Comparison of ENCODE assay signal across 11 mouse cellular contexts in genomic region chr4:97482701-97483246, GRCm38 (mm10).
DNase-seq lines count a peak whose midpoint lies in the region; ATAC-seq and TF ChIP-seq lines count a peak whose summit lies in the region.
"Had no signal": no experiment of that assay in that cellular context is flagged by ENCODE, and none has a peak within 500 bp of the region (broad histone marks: within the 10 kb centered on the region; RNA-seq: fewer than 3 reads in every experiment).

No protein-coding gene starts in this region.

- H3K36me3 ChIP-seq in forebrain, embryonic 15.5 days = no peaks in the 10 kb centered on the region
- no peaks in the 10 kb centered on the region for H3K36me3 ChIP-seq in limb, embryonic 13.5 days
- no peaks in the 10 kb centered on the region for H3K36me3 ChIP-seq in kidney, adult 2 months (ENCODE audit: control insufficient read depth, insufficient read depth, low read length)
- H3K36me3 ChIP-seq: liver, embryonic 15.5 days had no signal

- peaks cover 3% of the 10 kb centered on the region; the same call in 1 of the 2 replicates for H3K4me1 ChIP-seq in forebrain, embryonic 15.5 days
- H3K4me1 ChIP-seq in limb, embryonic 13.5 days = peaks cover 44% of the 10 kb centered on the region
- H3K4me1 ChIP-seq in kidney, adult 2 months (ENCODE audit: control insufficient read depth, insufficient read depth, low read length) = no peaks in the 10 kb centered on the region; the same call in 1 of the 2 replicates
- H3K4me1 ChIP-seq: liver, embryonic 15.5 days had no signal

- DNase-seq in brain, embryonic 14.5 days (ENCODE audit: low read depth) = peak; percentile 69
- peak; percentile 43 for DNase-seq in embryo, embryonic 10 days (ENCODE audit: low spot score)
- no peak for DNase-seq in thymus, postnatal 36 days
- no peak for DNase-seq in kidney, adult 2 months
- DNase-seq: adrenal gland, postnatal 25 days; cerebellum, adult 11 months; lung, postnatal 4 days had no signal

- H3K4me2 ChIP-seq in forebrain, embryonic 15.5 days (replicated peaks) = no peak overlapping the region
- H3K4me2 ChIP-seq in limb, embryonic 13.5 days (replicated peaks) = peak overlapping the region; percentile 23; the same call in 1 of the 2 replicates
- H3K4me2 ChIP-seq: liver, embryonic 15.5 days had no signal

- WGBS in forebrain, embryonic 15.5 days = 69% methylated on average over 10 of the region's 10 CpGs
- WGBS in limb, embryonic 13.5 days = 11% methylated on average over 10 of the region's 10 CpGs
- WGBS in kidney, adult 2 months = 66% methylated on average over 10 of the region's 10 CpGs

- peak; percentile 72 for ATAC-seq in forebrain, embryonic 15.5 days (replicated peaks)
- ATAC-seq in limb, embryonic 13.5 days (ENCODE audit: low FRiP score, low read depth) = peak; percentile 88
- no peak for ATAC-seq in megakaryocyte, adult 5-6 weeks (ENCODE audit: poor library complexity, severe bottlenecking)

- H3K4me3 ChIP-seq in forebrain, embryonic 15.5 days = no peak overlapping the region
- no peak overlapping the region for H3K4me3 ChIP-seq in limb, embryonic 13.5 days
- no peak overlapping the region for H3K4me3 ChIP-seq in kidney, adult 2 months (ENCODE audit: insufficient read depth, low read depth, low read length)
- H3K4me3 ChIP-seq: liver, embryonic 15.5 days had no signal

- TF ChIP-seq POLR2A in brain, embryonic 14.5 days (IDR thresholded peaks at IDR 0.05; ENCODE audit: borderline replicate concordance, extremely low read depth, insufficient read depth, insufficient read length, poor library complexity, severe bottlenecking) = no peak
- no peak for TF ChIP-seq POLR2A in kidney, adult 2 months (IDR thresholded peaks at IDR 0.05; ENCODE audit: low read depth, low read length)

- H3K9ac ChIP-seq in forebrain, embryonic 15.5 days (replicated peaks) = no peak overlapping the region
- H3K9ac ChIP-seq in limb, embryonic 13.5 days = no peak overlapping the region
- H3K9ac ChIP-seq: liver, embryonic 15.5 days had no signal

- no peaks in the 10 kb centered on the region for H3K9me3 ChIP-seq in forebrain, embryonic 15.5 days
- 0 out of 2 replicates have a peak, but pooled peaks cover 3% of the 10 kb centered on the region for H3K9me3 ChIP-seq in limb, embryonic 13.5 days
- H3K9me3 ChIP-seq: liver, embryonic 15.5 days had no signal

- no peak overlapping the region for H3K27ac ChIP-seq in forebrain, embryonic 15.5 days (replicated peaks)
- H3K27ac ChIP-seq in limb, embryonic 13.5 days = no peak overlapping the region
- H3K27ac ChIP-seq in kidney, adult 2 months (ENCODE audit: insufficient read depth, low read depth, low read length) = no peak overlapping the region
- H3K27ac ChIP-seq: liver, embryonic 15.5 days had no signal

- no peak for TF ChIP-seq CTCF in brain, embryonic 14.5 days (IDR thresholded peaks at IDR 0.05; ENCODE audit: borderline replicate concordance, extremely low read depth, insufficient read depth, insufficient read length)
- no peak for TF ChIP-seq CTCF in kidney, adult 2 months (conservative IDR thresholded peaks at IDR 0.05; ENCODE audit: insufficient read depth, insufficient read length, low read depth, low read length)

- no peaks in the 10 kb centered on the region; the same call in 1 of the 2 replicates for H3K27me3 ChIP-seq in forebrain, embryonic 15.5 days
- H3K27me3 ChIP-seq in limb, embryonic 13.5 days = no peaks in the 10 kb centered on the region
- H3K27me3 ChIP-seq in kidney, adult 2 months (replicated peaks; ENCODE audit: control insufficient read depth, insufficient read depth, low read length) = no peaks in the 10 kb centered on the region
- H3K27me3 ChIP-seq: liver, embryonic 15.5 days had no signal

Comparison
In these comparisons a context has a peak if more than half of its experiments do, and no peak if none do; other contexts are left out.
1. DNase-seq: peak in brain, embryonic 14.5 days (single experiment) and embryo, embryonic 10 days (single experiment); none in thymus, postnatal 36 days (0 of 2) and kidney, adult 2 months (single experiment).